Mouse (Mus musculus): ENCODE measurements around the gene Cdkal1. TPM values are rescaled to one million over a fixed set of nuclear protein-coding genes. Genes with fewer than 3 reads are reported as not detected.

Cdkal1 gene
- total RNA-seq, 1 experiment: 20.8 TPM

DNA sequence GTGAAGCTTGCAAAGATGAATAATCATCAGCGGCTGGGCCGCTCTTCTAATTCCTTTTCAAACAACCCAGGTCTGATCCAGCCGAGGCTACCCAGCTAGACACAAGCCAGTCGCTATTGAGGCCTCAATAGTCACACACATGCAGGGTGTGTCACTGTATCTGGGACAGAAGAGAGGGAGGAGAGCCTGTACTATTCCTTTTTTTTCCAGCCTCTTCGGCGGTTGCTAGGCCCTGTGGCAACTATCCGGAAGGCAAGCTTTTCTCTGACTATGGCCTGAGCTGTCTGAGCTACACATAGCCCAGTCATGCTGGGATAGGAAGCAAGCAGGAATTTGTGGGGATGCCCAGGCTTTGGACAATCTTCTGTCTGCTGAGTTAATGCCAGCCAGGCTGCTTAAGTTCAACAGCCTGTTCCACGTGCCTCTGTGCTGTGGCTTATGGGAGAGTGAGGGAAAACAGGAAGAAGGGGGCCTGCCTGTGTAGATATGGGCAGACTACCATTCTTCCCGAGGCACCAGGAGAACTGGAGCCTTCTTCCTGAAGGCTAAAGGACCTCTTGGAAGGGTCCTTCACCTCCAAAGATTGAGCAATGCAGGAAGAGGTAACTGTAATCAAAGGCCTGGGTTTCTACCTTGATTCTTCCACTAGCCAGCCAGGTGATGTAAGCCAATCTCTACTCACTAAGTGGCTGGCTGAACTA lies 658.5 kb downstream of the Cdkal1 start:
- peaks cover 0 to 7% of the 10 kb centered on the region in 2 experiments; a peak in 1 of 4 replicates for H3K4me1 ChIP-seq (ENCODE audit: control insufficient read depth in 2 of 2, insufficient read depth in 2 of 2, low read length in 2 of 2, poor library complexity in 1 of 2)
- no peak overlapping the region for H3K27ac ChIP-seq (ENCODE audit: insufficient read depth, low read depth, low read length, poor library complexity, severe bottlenecking)
- no peaks in the 10 kb centered on the region for H3K36me3 ChIP-seq (ENCODE audit: control insufficient read depth, insufficient read depth, low read length, poor library complexity, severe bottlenecking)
- no peaks in the 10 kb centered on the region for H3K9me3 ChIP-seq (ENCODE audit: control insufficient read depth, insufficient read depth, low read depth, low read length)
- in situ Hi-C loops (cut with MboI; ENCODE audit: low sequenced_read_pairs in 2 of 2, unreplicated experiment in 2 of 2): no loop called here
- TF ChIP-seq ZC3H11A (IDR thresholded peaks at IDR 0.05; ENCODE audit: borderline replicate concordance, low read depth, low read length) (no peak), ZNF384 (IDR thresholded peaks at IDR 0.05; ENCODE audit: low read depth, low read length) (no peak), HCFC1 (IDR thresholded peaks at IDR 0.05; ENCODE audit: borderline replicate concordance, insufficient read depth, low read length) (no peak), CHD2 (IDR thresholded peaks at IDR 0.05; ENCODE audit: low read depth, low read length) (no peak), MAFK (IDR thresholded peaks at IDR 0.05; ENCODE audit: insufficient read depth, low read depth, low read length) (no peak)
- no peak overlapping the region for H3K9ac ChIP-seq (ENCODE audit: insufficient read depth, low read depth, low read length, poor library complexity, severe bottlenecking)
- no peak overlapping the region for H3K4me3 ChIP-seq (ENCODE audit: insufficient read depth in 1 of 2, low read depth in 1 of 2, low read length in 2 of 2, poor library complexity in 1 of 2, severe bottlenecking in 1 of 2)
- DNase-seq (ENCODE audit: low read depth, low spot score): no peak

DNA sequence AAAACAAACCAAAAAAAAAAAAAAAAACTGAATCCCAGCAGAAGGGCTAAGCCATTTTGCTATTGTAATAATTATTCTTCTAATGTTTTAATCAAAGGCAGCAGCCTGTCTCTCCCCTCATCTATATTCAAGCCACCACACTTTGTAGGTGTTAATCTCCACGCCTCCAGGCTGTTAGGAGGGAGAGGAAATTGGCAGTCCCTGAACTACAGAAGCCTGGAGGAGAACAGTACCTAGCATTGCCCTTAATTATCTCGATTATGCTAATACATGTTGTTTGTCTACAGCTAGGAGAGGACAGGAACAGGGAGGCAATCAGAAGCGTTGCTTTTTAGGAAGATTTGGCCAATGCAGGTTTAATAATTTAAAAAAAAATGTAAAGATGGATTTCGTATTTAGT lies 659.8 kb downstream of the Cdkal1 start:
- Histone ChIP-seq H3K4me3 (ENCODE audit: insufficient read depth in 1 of 2, low read depth in 1 of 2, low read length in 2 of 2, poor library complexity in 1 of 2, severe bottlenecking in 1 of 2) (no peak overlapping the region), H3K4me1 (ENCODE audit: control insufficient read depth in 2 of 2, insufficient read depth in 2 of 2, low read length in 2 of 2, poor library complexity in 1 of 2) (peaks cover 0 to 7% of the 10 kb centered on the region in 2 experiments; a peak in 1 of 4 replicates), H3K36me3 (ENCODE audit: control insufficient read depth, insufficient read depth, low read length, poor library complexity, severe bottlenecking) (no peaks in the 10 kb centered on the region), H3K9me3 (ENCODE audit: control insufficient read depth, insufficient read depth, low read depth, low read length) (no peaks in the 10 kb centered on the region), H3K27ac (ENCODE audit: insufficient read depth, low read depth, low read length, poor library complexity, severe bottlenecking) (no peak overlapping the region), H3K9ac (ENCODE audit: insufficient read depth, low read depth, low read length, poor library complexity, severe bottlenecking) (no peak overlapping the region)
- no peak for DNase-seq (ENCODE audit: low read depth, low spot score)
- in situ Hi-C loops (cut with MboI; ENCODE audit: low sequenced_read_pairs in 2 of 2, unreplicated experiment in 2 of 2): no loop called here
- TF ChIP-seq HCFC1 (IDR thresholded peaks at IDR 0.05; ENCODE audit: borderline replicate concordance, insufficient read depth, low read length) (no peak), MAFK (IDR thresholded peaks at IDR 0.05; ENCODE audit: insufficient read depth, low read depth, low read length) (no peak), ZNF384 (IDR thresholded peaks at IDR 0.05; ENCODE audit: low read depth, low read length) (no peak), ZC3H11A (IDR thresholded peaks at IDR 0.05; ENCODE audit: borderline replicate concordance, low read depth, low read length) (no peak), CHD2 (IDR thresholded peaks at IDR 0.05; ENCODE audit: low read depth, low read length) (no peak)

DNA sequence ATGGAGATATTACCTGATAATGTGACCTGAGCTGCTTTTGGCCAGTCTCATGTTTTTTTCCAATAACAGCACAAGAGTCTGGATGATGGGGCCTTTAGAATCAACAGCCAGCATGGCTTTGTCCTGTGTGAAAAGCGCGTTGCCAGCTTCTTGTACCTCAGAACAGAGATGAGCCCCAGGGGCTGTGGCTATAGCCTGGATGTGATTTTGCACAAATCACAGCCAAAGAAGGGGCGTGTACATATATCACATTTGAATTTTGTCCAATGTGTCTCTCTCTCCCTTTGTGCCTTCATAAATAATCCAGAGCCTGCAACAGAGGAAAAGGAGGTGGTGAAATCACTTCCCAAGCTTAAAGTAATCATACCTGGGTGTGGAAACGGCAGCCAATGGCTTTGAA lies 660.5 kb downstream of the Cdkal1 start:
- no peak overlapping the region for H3K9ac ChIP-seq (ENCODE audit: insufficient read depth, low read depth, low read length, poor library complexity, severe bottlenecking)
- in situ Hi-C loops (cut with MboI; ENCODE audit: low sequenced_read_pairs in 2 of 2, unreplicated experiment in 2 of 2): no loop called here
- no peaks in the 10 kb centered on the region for H3K9me3 ChIP-seq (ENCODE audit: control insufficient read depth, insufficient read depth, low read depth, low read length)
- peaks cover 0 to 7% of the 10 kb centered on the region in 2 experiments; a peak in 1 of 4 replicates for H3K4me1 ChIP-seq (ENCODE audit: control insufficient read depth in 2 of 2, insufficient read depth in 2 of 2, low read length in 2 of 2, poor library complexity in 1 of 2)
- no peak overlapping the region for H3K4me3 ChIP-seq (ENCODE audit: insufficient read depth in 1 of 2, low read depth in 1 of 2, low read length in 2 of 2, poor library complexity in 1 of 2, severe bottlenecking in 1 of 2)
- no peak for DNase-seq (ENCODE audit: low read depth, low spot score)
- no peak overlapping the region for H3K27ac ChIP-seq (ENCODE audit: insufficient read depth, low read depth, low read length, poor library complexity, severe bottlenecking)
- TF ChIP-seq CHD2 (IDR thresholded peaks at IDR 0.05; ENCODE audit: low read depth, low read length) (no peak), ZC3H11A (IDR thresholded peaks at IDR 0.05; ENCODE audit: borderline replicate concordance, low read depth, low read length) (no peak), ZNF384 (IDR thresholded peaks at IDR 0.05; ENCODE audit: low read depth, low read length) (no peak), MAFK (IDR thresholded peaks at IDR 0.05; ENCODE audit: insufficient read depth, low read depth, low read length) (no peak), HCFC1 (IDR thresholded peaks at IDR 0.05; ENCODE audit: borderline replicate concordance, insufficient read depth, low read length) (no peak)
- no peaks in the 10 kb centered on the region for H3K36me3 ChIP-seq (ENCODE audit: control insufficient read depth, insufficient read depth, low read length, poor library complexity, severe bottlenecking)

DNA sequence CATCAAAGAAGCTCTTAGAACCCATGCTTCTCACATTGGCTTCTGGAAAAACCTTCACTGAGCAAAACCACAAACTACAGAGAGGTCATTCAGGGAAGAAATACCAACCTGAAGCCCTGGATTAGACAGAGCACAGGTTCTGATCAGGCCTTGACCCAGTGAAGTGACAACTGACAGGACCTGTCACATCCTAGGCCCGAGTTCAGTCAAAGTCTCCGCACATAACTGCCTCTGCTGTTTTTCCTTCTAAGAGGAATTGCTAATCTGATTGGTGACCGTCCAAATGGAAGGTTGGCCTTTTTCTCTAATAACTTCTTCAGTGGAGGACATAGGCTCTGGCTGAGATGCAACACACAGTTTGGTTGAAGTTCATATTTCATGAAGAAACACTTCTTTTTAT lies 662.8 kb downstream of the Cdkal1 start:
- Histone ChIP-seq H3K9ac (ENCODE audit: insufficient read depth, low read depth, low read length, poor library complexity, severe bottlenecking) (no peak overlapping the region), H3K4me3 (ENCODE audit: insufficient read depth in 1 of 2, low read depth in 1 of 2, low read length in 2 of 2, poor library complexity in 1 of 2, severe bottlenecking in 1 of 2) (no peak overlapping the region), H3K27ac (ENCODE audit: insufficient read depth, low read depth, low read length, poor library complexity, severe bottlenecking) (no peak overlapping the region), H3K9me3 (ENCODE audit: control insufficient read depth, insufficient read depth, low read depth, low read length) (no peaks in the 10 kb centered on the region), H3K4me1 (ENCODE audit: control insufficient read depth in 2 of 2, insufficient read depth in 2 of 2, low read length in 2 of 2, poor library complexity in 1 of 2) (peaks cover 0 to 2% of the 10 kb centered on the region in 2 experiments; a peak in 1 of 4 replicates), H3K36me3 (ENCODE audit: control insufficient read depth, insufficient read depth, low read length, poor library complexity, severe bottlenecking) (no peaks in the 10 kb centered on the region)
- in situ Hi-C loops (cut with MboI; ENCODE audit: low sequenced_read_pairs in 2 of 2, unreplicated experiment in 2 of 2): no loop called here
- TF ChIP-seq MAFK (IDR thresholded peaks at IDR 0.05; ENCODE audit: insufficient read depth, low read depth, low read length): no peak
- TF ChIP-seq ZC3H11A (IDR thresholded peaks at IDR 0.05; ENCODE audit: borderline replicate concordance, low read depth, low read length): no peak
- no peak for TF ChIP-seq HCFC1 (IDR thresholded peaks at IDR 0.05; ENCODE audit: borderline replicate concordance, insufficient read depth, low read length)
- TF ChIP-seq CHD2 (IDR thresholded peaks at IDR 0.05; ENCODE audit: low read depth, low read length): no peak
- TF ChIP-seq ZNF384 (IDR thresholded peaks at IDR 0.05; ENCODE audit: low read depth, low read length): no peak
- no peak for DNase-seq (ENCODE audit: low read depth, low spot score)

Measured in ES-E14 (cell line).